Mouse (Mus musculus): ENCODE measurements at regions not wholly inside any gene's neighbourhood (a gene's known extent, or its start where the extent isn't known, plus 50 kb on each side); places are given as distances from the start of the nearest gene placed in this dataset.

DNA sequence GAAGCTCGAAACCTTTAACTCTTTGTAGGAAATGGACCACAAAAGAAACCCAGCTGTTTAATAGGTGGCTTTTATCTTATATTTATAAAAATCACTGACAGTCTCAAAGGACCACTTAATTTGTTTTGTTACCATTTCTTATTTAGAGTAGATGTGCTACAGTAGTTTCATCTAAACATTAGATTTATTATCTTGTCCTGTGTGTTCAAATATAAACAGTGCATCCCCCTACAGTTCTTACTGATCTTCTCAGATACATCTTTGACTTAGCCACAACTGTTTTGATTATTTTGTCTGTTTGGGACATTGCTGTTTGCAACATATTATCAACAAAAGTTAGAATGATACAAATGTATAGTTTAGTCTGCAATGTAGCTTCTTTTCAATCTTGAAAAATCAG is 716.5 kb downstream of the Mecom start:
- no peak for TF ChIP-seq CTCF (IDR thresholded peaks at IDR 0.05; ENCODE audit: low read depth, low read length)
- no peak for TF ChIP-seq POLR2A (IDR thresholded peaks at IDR 0.05; ENCODE audit: extremely low read depth, insufficient read depth, low read length)
